Comparison of ENCODE assay signal across 1 mouse cellular context in genomic region chr11:77200703-77201102, GRCm38 (mm10).
TF ChIP-seq lines count a peak whose summit lies in the region.

No protein-coding gene starts in this region.

TF ChIP-seq in MEL, 35 proteins besides CTCF, POLR2A, EP300 and RAD21 (continued from another document):
- peak; percentile 53 for TF ChIP-seq GATA1 (IDR thresholded peaks at IDR 0.05; ENCODE audit: low read depth, low read length)
- no peak for TF ChIP-seq HCFC1 (IDR thresholded peaks at IDR 0.05; ENCODE audit: low read depth, low read length)
- no peak for TF ChIP-seq MYC (IDR thresholded peaks at IDR 0.05; ENCODE audit: low read depth, low read length)
- TF ChIP-seq ZKSCAN1 (IDR thresholded peaks at IDR 0.05; ENCODE audit: low read depth, low read length) = no peak
- TF ChIP-seq ZC3H11A (IDR thresholded peaks at IDR 0.05; ENCODE audit: low read depth, low read length) = no peak
- peak; percentile 54; the same call in 1 of the 2 replicates for TF ChIP-seq RCOR1 (IDR thresholded peaks at IDR 0.05; ENCODE audit: low read depth, low read length)
- TF ChIP-seq E2F4 (IDR thresholded peaks at IDR 0.05; ENCODE audit: borderline replicate concordance, low read depth, low read length) = no peak
- TF ChIP-seq POLR2AphosphoS5 (IDR thresholded peaks at IDR 0.05; ENCODE audit: borderline replicate concordance, low read depth, low read length) = no peak
- no peak for TF ChIP-seq CHD2 (IDR thresholded peaks at IDR 0.05; ENCODE audit: low read length)
- TF ChIP-seq ZNF384 (IDR thresholded peaks at IDR 0.05; ENCODE audit: low read depth, low read length) = peak; percentile 65; the same call in 1 of the 2 replicates
- no peak for TF ChIP-seq ELF1 (IDR thresholded peaks at IDR 0.05; ENCODE audit: low read depth, low read length)
- no peak for TF ChIP-seq CHD1 (IDR thresholded peaks at IDR 0.05; ENCODE audit: low read depth, low read length)
- TF ChIP-seq TBP (IDR thresholded peaks at IDR 0.05; ENCODE audit: low read depth, low read length) = no peak
- no peak for TF ChIP-seq POLR2AphosphoS2 (IDR thresholded peaks at IDR 0.05; ENCODE audit: low read length)
- TF ChIP-seq MAX (IDR thresholded peaks at IDR 0.05; ENCODE audit: low read length) = no peak
- TF ChIP-seq TAL1 (IDR thresholded peaks at IDR 0.05; ENCODE audit: low read length) = no peak
- TF ChIP-seq NELFE (IDR thresholded peaks at IDR 0.05; ENCODE audit: low read depth, low read length) = no peak
